In the genomic region with DNA sequence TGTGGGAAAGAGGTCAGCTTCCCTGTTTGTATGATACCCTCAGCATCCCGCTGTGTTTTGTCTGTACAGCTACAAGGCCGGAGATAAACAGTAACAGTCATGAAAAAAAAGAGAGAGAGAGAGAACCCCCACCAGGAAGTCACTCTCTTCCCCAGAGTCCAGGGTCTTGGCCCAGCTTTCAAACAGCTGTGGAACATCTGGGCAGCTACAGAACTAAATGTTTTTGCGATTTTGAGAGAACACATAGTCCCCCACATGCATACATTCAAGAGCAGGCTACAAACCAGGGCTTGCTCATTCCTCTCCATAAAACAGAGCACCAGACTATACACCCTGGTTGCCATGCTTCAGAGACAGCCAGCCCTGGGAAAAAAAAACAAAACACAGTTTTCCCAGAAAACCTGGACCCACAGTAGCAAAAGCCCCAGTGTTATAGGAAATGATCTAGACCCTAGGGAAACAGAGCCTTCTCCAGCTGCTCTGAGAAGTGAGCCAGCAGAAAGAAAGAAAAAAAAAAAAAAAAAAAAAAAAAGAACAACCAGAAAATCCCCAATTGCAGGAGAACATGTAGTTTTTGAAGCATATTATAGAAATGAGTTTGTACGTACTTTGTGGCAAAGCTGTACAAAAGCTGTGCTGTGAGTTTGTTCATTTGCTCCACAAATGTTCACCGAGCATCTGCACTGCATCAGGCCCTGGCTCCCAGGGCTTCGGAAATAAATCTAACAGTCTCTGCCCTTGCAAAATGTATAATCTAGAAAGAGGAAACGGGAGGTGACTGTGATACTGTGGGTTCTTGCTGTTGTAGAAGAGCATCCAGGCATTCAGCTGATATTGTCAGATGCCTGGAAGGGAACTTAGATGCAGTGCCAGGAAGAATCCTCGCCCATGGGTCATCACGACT, we compare ENCODE assay signal across 8 mouse cellular contexts.
DNase-seq lines count a peak whose midpoint lies in the region; ATAC-seq lines count a peak whose summit lies in the region.

No protein-coding gene starts in this region.

- no peak overlapping the region for H3K9ac ChIP-seq in neural tube, embryonic 11.5 days (ENCODE audit: low read length)
- no peak overlapping the region for H3K9ac ChIP-seq in heart, embryonic 15.5 days
- no peak overlapping the region for H3K9ac ChIP-seq in limb, embryonic 11.5 days (ENCODE audit: low read length)

- peaks cover 20% of the 10 kb centered on the region for H3K4me1 ChIP-seq in neural tube, embryonic 11.5 days (ENCODE audit: control insufficient read depth, insufficient read depth, low read length)
- peaks cover 9% of the 10 kb centered on the region for H3K4me1 ChIP-seq in heart, embryonic 15.5 days (replicated peaks)
- H3K4me1 ChIP-seq in limb, embryonic 11.5 days (ENCODE audit: control insufficient read depth, insufficient read depth, low read length), result peaks cover 14% of the 10 kb centered on the region

- H3K27me3 ChIP-seq in neural tube, embryonic 11.5 days (ENCODE audit: control insufficient read depth, insufficient read depth, low read length), result no peaks in the 10 kb centered on the region
- H3K27me3 ChIP-seq in heart, embryonic 15.5 days, result no peaks in the 10 kb centered on the region
- no peaks in the 10 kb centered on the region for H3K27me3 ChIP-seq in limb, embryonic 11.5 days (ENCODE audit: control insufficient read depth, insufficient read depth, low read length)

- no peak overlapping the region for H3K4me3 ChIP-seq in neural tube, embryonic 11.5 days (ENCODE audit: low read depth, low read length)
- H3K4me3 ChIP-seq in heart, embryonic 15.5 days, result no peak overlapping the region
- no peak overlapping the region for H3K4me3 ChIP-seq in limb, embryonic 11.5 days (ENCODE audit: low read depth, low read length)

- no peak for ATAC-seq in neural tube, embryonic 11.5 days (ENCODE audit: insufficient read depth, low FRiP score, low TSS enrichment)
- peak; percentile 52 for ATAC-seq in heart, embryonic 15.5 days (replicated peaks; ENCODE audit: insufficient number of reproducible peaks, insufficient read depth, low FRiP score, low read depth)
- peak; percentile 18; the same call in 1 of the 2 replicates for ATAC-seq in limb, embryonic 11.5 days (ENCODE audit: insufficient number of reproducible peaks, low FRiP score, low TSS enrichment, low read depth)

- no peaks in the 10 kb centered on the region for H3K36me3 ChIP-seq in neural tube, embryonic 11.5 days (ENCODE audit: control insufficient read depth, insufficient read depth, low read length)
- no peaks in the 10 kb centered on the region for H3K36me3 ChIP-seq in heart, embryonic 15.5 days
- no peaks in the 10 kb centered on the region for H3K36me3 ChIP-seq in limb, embryonic 11.5 days (ENCODE audit: control insufficient read depth, insufficient read depth, low read length)

- no peak for DNase-seq in neural tube, embryonic 11.5 days (ENCODE audit: low spot score)
- no peak for DNase-seq in neural tube, embryonic 10.5 days (ENCODE audit: extremely low spot score, low spot score)
- DNase-seq in limb, embryonic 11.5 days (ENCODE audit: low spot score), result no peak
- DNase-seq in testis, postnatal 10 days (ENCODE audit: low spot score), result peak; percentile 62
- no peak for DNase-seq in layer of hippocampus, postnatal 25 days (ENCODE audit: extremely low spot score in 1 of 2, low spot score in 1 of 2)
- no peak for DNase-seq in thymus, adult 18-20 months
- no peak for DNase-seq in right cerebral cortex, postnatal 36 days (ENCODE audit: low spot score in 2 of 2)

- 61% methylated on average over 9 of the region's 9 CpGs for WGBS in neural tube, embryonic 11.5 days
- WGBS in heart, embryonic 15.5 days, result 50% methylated on average over 9 of the region's 9 CpGs
- WGBS in limb, embryonic 11.5 days, result 59% methylated on average over 9 of the region's 9 CpGs

- no peaks in the 10 kb centered on the region for H3K9me3 ChIP-seq in neural tube, embryonic 11.5 days (ENCODE audit: control insufficient read depth, low read length)
- H3K9me3 ChIP-seq in heart, embryonic 15.5 days (replicated peaks), result no peaks in the 10 kb centered on the region
- H3K9me3 ChIP-seq in limb, embryonic 11.5 days (ENCODE audit: control insufficient read depth, low read length), result no peaks in the 10 kb centered on the region

- no peak overlapping the region for H3K4me2 ChIP-seq in neural tube, embryonic 11.5 days (ENCODE audit: low read depth)
- H3K4me2 ChIP-seq in heart, embryonic 15.5 days, result no peak overlapping the region
- H3K4me2 ChIP-seq in limb, embryonic 11.5 days (ENCODE audit: low read depth, severe bottlenecking), result no peak overlapping the region

- H3K27ac ChIP-seq in neural tube, embryonic 11.5 days (ENCODE audit: low read depth, low read length), result peak overlapping the region; percentile 21; the same call in 1 of the 2 replicates
- peak overlapping the region; percentile 67 for H3K27ac ChIP-seq in heart, embryonic 15.5 days
- peak overlapping the region; percentile 67; the same call in 1 of the 2 replicates for H3K27ac ChIP-seq in limb, embryonic 11.5 days (replicated peaks; ENCODE audit: low read depth, low read length)
